Mouse (Mus musculus) G1E (cell line): Measurements from ENCODE around the gene Nudcd3.

Experiments used
- CTCF ChIP-seq: IDR thresholded peaks from 2 replicates; pipeline ENCODE4 v1.5.1; 2012; ENCODE audit warnings: low read depth, low read length, inconsistent platforms, mixed read lengths
- TAL1 ChIP-seq: conservative IDR thresholded peaks from 2 replicates; pipeline ENCODE4 v1.6.1; 2012; ENCODE audit warnings: low read depth, low read length, inconsistent platforms, mixed read lengths

GRCm38 (mm10) chr11:6130578-6130977, 69.6 kb downstream of the Nudcd3 start:
- no peak for TF ChIP-seq CTCF
- no peak for TF ChIP-seq TAL1
